Mouse (Mus musculus) lung, postnatal 0 days (tissue): ENCODE data around the gene Dhcr24. TPM values are rescaled to one million over a fixed set of nuclear protein-coding genes. Genes with fewer than 3 reads are reported as not detected.
A peak's percentile ranks its signal among the peaks of the same experiment; 100 is the strongest.

Experiments used
- ATAC-seq: fragments of 200-750 bp; cut with Nextera tagmentation; 2 replicates; pipeline ENCODE4 v1.8.0; 2017; ENCODE audit warnings: moderate library complexity
- DNase-seq: peaks from one replicate; pipeline ENCODE4 v3.0.0-alpha.2; 2016; ENCODE audit warnings: low spot score
- H3K27ac ChIP-seq: fragments of 300-500 bp; sonication (generic); 2 replicates; pipeline ENCODE4 v1.5.1; 2014; ENCODE audit warnings: antibody characterized with exemption, mild to moderate bottlenecking, low read length, mixed read lengths
- H3K27me3 ChIP-seq: fragments of 300-500 bp; sonication (generic); replicated peaks from 2 replicates; pipeline ENCODE4 v1.6.1; 2014; ENCODE audit warnings: low read length, mixed read lengths; ENCODE audit not compliant: insufficient read depth
- H3K36me3 ChIP-seq: fragments of 300-500 bp; sonication (generic); 2 replicates; pipeline ENCODE4 v1.6.1; 2014; ENCODE audit warnings: low read length, mixed read lengths; ENCODE audit not compliant: insufficient read depth
- H3K4me1 ChIP-seq: fragments of 300-500 bp; sonication (generic); 2 replicates; pipeline ENCODE4 v1.6.1; 2014; ENCODE audit warnings: antibody characterized with exemption, low read depth, low read length, mixed read lengths; ENCODE audit not compliant: insufficient read depth
- H3K4me2 ChIP-seq: fragments of 300-500 bp; sonication (generic); replicated peaks from 2 replicates; pipeline ENCODE4 v1.6.1; 2014; ENCODE audit warnings: low read depth, mild to moderate bottlenecking, low read length, moderate library complexity, mixed read lengths
- H3K4me3 ChIP-seq: fragments of 300-500 bp; sonication (generic); 2 replicates; pipeline ENCODE4 v1.5.1; 2014; ENCODE audit warnings: low read depth, low read length
- H3K9ac ChIP-seq: fragments of 300-500 bp; sonication (generic); replicated peaks from 2 replicates; pipeline ENCODE4 v1.6.1; 2014; ENCODE audit warnings: low read depth, mild to moderate bottlenecking
- H3K9me3 ChIP-seq: fragments of 300-500 bp; sonication (generic); 2 replicates; pipeline ENCODE4 v1.6.1; 2016; ENCODE audit warnings: low read length, mixed read lengths
- CTCF ChIP-seq: IDR thresholded peaks from 2 replicates; pipeline ENCODE4 v1.5.1; 2016; ENCODE audit warnings: antibody characterized with exemption, mild to moderate bottlenecking
- EP300 ChIP-seq: IDR thresholded peaks from 2 replicates; pipeline ENCODE4 v1.6.1; 2016; ENCODE audit warnings: antibody characterized with exemption, mild to moderate bottlenecking, control low read depth
- WGBS: fragments of 180-500 bp; shearing (Covaris S2); extraction: QIAGEN DNeasy Blood & Tissue Kit; methylation state at CpG from one replicate; pipeline ENCODE4 v1.1.7; 2014; 5-methylcytosine and 5-hydroxymethylcytosine counted together
- polyA plus RNA-seq: library from polyadenylated mRNA; unstranded; fragments of >200 nt; fragmentation: Nextera tagmentation; extraction: Ambion mirVana; gene quantifications from 2 replicates; pipeline ENCODE4 v1.2.1, GENCODE M21; 2015

The Dhcr24 gene
- polyA plus RNA-seq, 1 experiment from 2014 or later, result 5.0 TPM

DNA sequence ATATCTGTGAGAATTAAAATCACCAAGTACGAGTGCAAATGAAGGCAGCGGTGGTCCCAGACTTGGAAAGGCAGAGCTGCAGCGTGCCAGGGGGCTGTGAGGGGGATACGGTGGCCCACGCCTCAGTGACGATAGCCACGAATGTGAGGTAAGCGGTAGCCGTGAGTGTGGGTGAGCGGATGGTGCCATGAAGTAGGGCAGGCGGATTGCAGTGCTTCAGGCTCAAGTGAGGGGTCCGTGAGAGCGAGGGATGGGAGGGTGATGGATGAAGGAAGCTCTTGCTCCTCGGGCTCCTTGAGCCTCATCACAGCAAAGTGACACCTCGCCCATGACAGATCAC lies 21.0 kb downstream of the Dhcr24 start:
- ATAC-seq (no peak), DNase-seq (no peak)
- Histone ChIP-seq H3K4me3 (no peak overlapping the region), H3K36me3 (no peaks in the 10 kb centered on the region; the same call in 1 of the 2 replicates), H3K27ac (no peak overlapping the region), H3K4me2 (no peak overlapping the region), H3K4me1 (no peaks in the 10 kb centered on the region), H3K9me3 (no peaks in the 10 kb centered on the region), H3K27me3 (no peaks in the 10 kb centered on the region), H3K9ac (no peak overlapping the region)
- WGBS, result 82% methylated on average over 15 of the region's 15 CpGs
- no peak for TF ChIP-seq CTCF
- TF ChIP-seq EP300, result no peak

GRCm38 (mm10) chr4:106582428-106583153 lies 21.8 kb downstream of the Dhcr24 start:
- Histone ChIP-seq H3K4me3 (no peak overlapping the region), H3K27me3 (no peaks in the 10 kb centered on the region), H3K36me3 (no peaks in the 10 kb centered on the region; the same call in 1 of the 2 replicates), H3K27ac (no peak overlapping the region), H3K9me3 (no peaks in the 10 kb centered on the region), H3K4me2 (no peak overlapping the region), H3K9ac (no peak overlapping the region), H3K4me1 (no peaks in the 10 kb centered on the region)
- no peak for TF ChIP-seq CTCF
- TF ChIP-seq EP300, result peak; percentile 81
- peak; percentile 26 for DNase-seq
- WGBS, result 64% methylated on average over 12 of the region's 12 CpGs
- ATAC-seq, result peak; percentile 64

GRCm38 (mm10) chr4:106584665-106585064 lies 23.8 kb downstream of the Dhcr24 start:
- Histone ChIP-seq H3K27me3 (no peaks in the 10 kb centered on the region), H3K4me3 (no peak overlapping the region), H3K9me3 (no peaks in the 10 kb centered on the region), H3K27ac (no peak overlapping the region), H3K9ac (no peak overlapping the region), H3K36me3 (no peaks in the 10 kb centered on the region; the same call in 1 of the 2 replicates), H3K4me2 (no peak overlapping the region), H3K4me1 (no peaks in the 10 kb centered on the region)
- ATAC-seq (no peak), DNase-seq (no peak)
- TF ChIP-seq CTCF, result no peak
- TF ChIP-seq EP300, result no peak
- WGBS, result 91% methylated on average over 4 of the region's 4 CpGs

- Histone ChIP-seq H3K9me3 (no peaks in the 10 kb centered on the region), H3K27me3 (no peaks in the 10 kb centered on the region), H3K4me1 (no peaks in the 10 kb centered on the region), H3K9ac (no peak overlapping the region), H3K36me3 (no peaks in the 10 kb centered on the region; the same call in 1 of the 2 replicates), H3K27ac (no peak overlapping the region), H3K4me3 (no peak overlapping the region), H3K4me2 (no peak overlapping the region)
- ATAC-seq (no peak), DNase-seq (no peak)
- WGBS, result 86% methylated on average over 6 of the region's 6 CpGs
- TF ChIP-seq CTCF (no peak), EP300 (no peak)
Measured at GRCm38 (mm10) chr4:106587075-106587474, 26.2 kb downstream of the Dhcr24 start.

DNA sequence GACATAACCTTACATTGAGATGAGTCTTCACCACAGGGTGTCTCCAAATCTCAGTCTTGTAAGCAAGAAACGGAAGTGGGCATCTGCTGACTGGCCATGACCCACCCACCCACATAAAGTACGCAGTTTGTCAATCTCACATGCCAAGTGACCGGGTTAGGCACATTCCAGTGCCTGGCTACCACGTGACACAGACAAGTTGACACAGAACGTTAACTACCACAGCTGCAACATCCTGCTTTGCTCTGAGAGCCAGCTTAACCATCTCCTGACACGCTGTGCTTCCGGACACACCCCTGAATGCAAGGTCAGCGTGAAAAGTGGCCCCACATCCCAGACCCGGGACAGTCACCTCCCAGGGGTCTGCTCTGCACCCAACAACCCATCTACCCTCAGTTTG lies 29.3 kb downstream of the Dhcr24 start:
- ATAC-seq, result peak; percentile 76
- Histone ChIP-seq H3K4me1 (no peaks in the 10 kb centered on the region), H3K9ac (no peak overlapping the region), H3K27me3 (no peaks in the 10 kb centered on the region), H3K4me3 (no peak overlapping the region), H3K9me3 (no peaks in the 10 kb centered on the region), H3K4me2 (no peak overlapping the region), H3K27ac (no peak overlapping the region), H3K36me3 (no peaks in the 10 kb centered on the region)
- WGBS, result 30% methylated on average over 9 of the region's 9 CpGs
- peak; percentile 73 for DNase-seq
- TF ChIP-seq CTCF, result no peak
- TF ChIP-seq EP300, result no peak

DNA sequence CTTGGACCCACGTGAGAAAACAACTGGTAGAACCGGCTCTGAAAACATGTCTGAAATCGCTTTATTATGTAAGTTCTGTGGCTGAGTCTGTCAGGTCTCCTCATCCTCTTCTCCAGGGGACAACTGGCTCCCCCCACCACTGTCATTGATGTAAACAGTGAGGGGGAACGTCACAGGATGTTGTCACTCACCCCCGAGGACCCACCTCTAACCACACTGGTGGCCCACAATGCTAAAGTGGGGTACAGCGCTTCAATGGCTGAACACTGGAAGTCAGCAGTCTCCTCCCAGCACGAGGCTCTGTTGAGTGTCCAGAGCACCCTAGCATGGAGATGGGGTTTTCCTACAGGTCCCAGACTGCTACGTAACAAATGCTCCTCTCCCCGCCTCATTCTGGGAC lies 30.0 kb downstream of the Dhcr24 start:
- H3K4me2 ChIP-seq, result no peak overlapping the region
- no peak for TF ChIP-seq EP300
- no peak for TF ChIP-seq CTCF
- H3K27me3 ChIP-seq, result no peaks in the 10 kb centered on the region
- DNase-seq, result no peak
- H3K9ac ChIP-seq, result no peak overlapping the region
- H3K4me3 ChIP-seq, result no peak overlapping the region
- H3K36me3 ChIP-seq, result no peaks in the 10 kb centered on the region
- no peak for ATAC-seq
- no peak overlapping the region for H3K27ac ChIP-seq
- 74% methylated on average over 9 of the region's 9 CpGs for WGBS
- no peaks in the 10 kb centered on the region for H3K4me1 ChIP-seq
- no peaks in the 10 kb centered on the region for H3K9me3 ChIP-seq

GRCm38 (mm10) chr4:106593636-106594035 lies 32.8 kb downstream of the Dhcr24 start:
- no peak for DNase-seq
- H3K9me3 ChIP-seq, result no peaks in the 10 kb centered on the region

More at GRCm38 (mm10) chr4:106593636-106594035, 32.8 kb downstream of the Dhcr24 start:
- Histone ChIP-seq H3K9ac (no peak overlapping the region), H3K4me2 (no peak overlapping the region), H3K4me1 (no peaks in the 10 kb centered on the region), H3K4me3 (no peak overlapping the region), H3K27me3 (no peaks in the 10 kb centered on the region), H3K27ac (no peak overlapping the region), H3K36me3 (no peaks in the 10 kb centered on the region)
- 57% methylated on average over 7 of the region's 7 CpGs for WGBS
- no peak for ATAC-seq
- TF ChIP-seq EP300, result no peak
- peak; percentile 34 for TF ChIP-seq CTCF
